26 mouse cellular contexts compared by ENCODE assay signal in the genomic region with DNA sequence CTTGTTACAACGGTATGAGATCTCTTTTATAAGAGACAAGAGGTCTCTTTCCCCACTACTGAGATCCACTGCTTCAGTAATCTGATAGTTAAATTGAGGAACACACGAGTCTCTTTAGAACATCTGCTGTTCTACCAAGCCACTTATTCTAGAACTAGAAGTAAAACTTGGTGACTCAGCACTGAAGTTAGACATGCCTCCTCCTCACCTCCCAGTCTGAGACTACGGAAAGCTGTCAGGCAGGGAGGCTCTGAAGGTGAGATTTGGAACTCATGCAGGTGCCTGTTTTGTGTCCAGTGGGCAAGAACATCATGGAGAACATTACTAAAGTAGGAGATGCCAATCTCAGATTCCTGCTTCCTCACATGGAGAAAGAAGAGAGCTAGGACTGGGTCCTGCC.
DNase-seq lines count a peak whose midpoint lies in the region; TF ChIP-seq lines count a peak whose summit lies in the region.
"Had no signal": no experiment of that assay in that cellular context is flagged by ENCODE, and none has a peak within 500 bp of the region (broad histone marks: within the 10 kb centered on the region; RNA-seq: fewer than 3 reads in every experiment).

No protein-coding gene starts in this region.

- H3K27ac ChIP-seq in left cerebral cortex, adult 2 months = peak overlapping the region; percentile 66
- H3K27ac ChIP-seq: embryonic facial prominence, embryonic 10.5 days; embryonic facial prominence, embryonic 15.5 days; forebrain, embryonic 13.5 days; heart, embryonic 13.5 days; hindbrain, embryonic 14.5 days; kidney, embryonic 15.5 days; liver, embryonic 12.5 days; midbrain, embryonic 12.5 days; neural tube, embryonic 13.5 days had no signal

- intact Hi-C loops in left cerebral cortex, adult 2 months (cut with DNase I) = loop anchor here (2.0 to 5.0 kb wide), 2 partner anchors 398 to 537 kb away; no protein-coding TSS in a partner anchor
- intact Hi-C loops in left cerebral cortex, postnatal 10 days (cut with DNase I) = loop anchor here (10.0 kb wide), 1 partner anchor 541 kb away; no protein-coding TSS in a partner anchor

- no peak overlapping the region for H3K4me3 ChIP-seq in left cerebral cortex, adult 2 months
- H3K4me3 ChIP-seq: embryonic facial prominence, embryonic 10.5 days; embryonic facial prominence, embryonic 15.5 days; forebrain, embryonic 13.5 days; heart, embryonic 13.5 days; kidney, embryonic 15.5 days; liver, embryonic 12.5 days; midbrain, embryonic 12.5 days; neural tube, embryonic 13.5 days; stomach, embryonic 15.5 days had no signal

- no peak for TF ChIP-seq CTCF in left cerebral cortex, adult 2 months (IDR thresholded peaks at IDR 0.05)

- peak; percentile 25 to 65 for DNase-seq in frontal cortex, adult 2 months (ENCODE audit: extremely low spot score in 1 of 2, low spot score in 1 of 2)
- DNase-seq in frontal cortex, postnatal 10 days (ENCODE audit: low spot score in 2 of 2) = no peak
- DNase-seq in left cerebral cortex, adult 2 months (ENCODE audit: extremely low spot score in 1 of 2, low spot score in 2 of 2) = peak in 1 of 2 experiments; percentile 23
- DNase-seq in left cerebral cortex, postnatal 10 days (ENCODE audit: extremely low spot score in 1 of 2, low spot score in 2 of 2) = no peak
- DNase-seq in right cerebral cortex, postnatal 25 days = peak; percentile 11
- DNase-seq in right cerebral cortex, postnatal 4 days = no peak
- peak; percentile 58 for DNase-seq in telencephalon, adult 2 months (ENCODE audit: low read depth, low spot score)
- no peak for DNase-seq in adrenal gland, postnatal 25 days
- DNase-seq: adrenal gland, postnatal 36 days; heart, postnatal 10 days; kidney, adult 18-20 months; kidney, postnatal 4 days; liver, postnatal 0 days; lung, postnatal 36 days; thymus, adult 2 months; thymus, postnatal 36 days had no signal

Comparison
In these comparisons a context has a peak if more than half of its experiments do, and no peak if none do; other contexts are left out.
1. DNase-seq: peak in frontal cortex, adult 2 months (2 of 2), right cerebral cortex, postnatal 25 days (single experiment) and telencephalon, adult 2 months (single experiment); none in frontal cortex, postnatal 10 days (0 of 2), left cerebral cortex, postnatal 10 days (0 of 2), right cerebral cortex, postnatal 4 days (single experiment) and adrenal gland, postnatal 25 days (single experiment).